In genomic region chr12:89106029-89106733, GRCm38 (mm10) we compare ENCODE assay signal across 8 mouse cellular contexts.
DNase-seq lines count a peak whose midpoint lies in the region; ATAC-seq lines count a peak whose summit lies in the region.
"Had no signal": no experiment of that assay in that cellular context is flagged by ENCODE, and none has a peak within 500 bp of the region (broad histone marks: within the 10 kb centered on the region; RNA-seq: fewer than 3 reads in every experiment).

No protein-coding gene starts in this region.

- H3K4me1 ChIP-seq in limb, embryonic 11.5 days (ENCODE audit: control insufficient read depth, insufficient read depth, low read length) = no peaks in the 10 kb centered on the region
- H3K4me1 ChIP-seq in midbrain, embryonic 15.5 days = peaks cover 13% of the 10 kb centered on the region

- no peak overlapping the region for H3K4me3 ChIP-seq in limb, embryonic 11.5 days (ENCODE audit: low read depth, low read length)
- H3K4me3 ChIP-seq in midbrain, embryonic 15.5 days = peak overlapping the region; percentile 21

- no peaks in the 10 kb centered on the region for H3K36me3 ChIP-seq in limb, embryonic 11.5 days (ENCODE audit: control insufficient read depth, insufficient read depth, low read length)
- H3K36me3 ChIP-seq in midbrain, embryonic 15.5 days (replicated peaks) = no peaks in the 10 kb centered on the region

- H3K27me3 ChIP-seq in limb, embryonic 11.5 days (ENCODE audit: control insufficient read depth, insufficient read depth, low read length) = no peaks in the 10 kb centered on the region
- H3K27me3 ChIP-seq in midbrain, embryonic 15.5 days (replicated peaks) = no peaks in the 10 kb centered on the region

- no peak overlapping the region for H3K9ac ChIP-seq in limb, embryonic 11.5 days (ENCODE audit: low read length)
- H3K9ac ChIP-seq in midbrain, embryonic 15.5 days = peak overlapping the region; percentile 32; the same call in 1 of the 2 replicates

- no peak overlapping the region for H3K27ac ChIP-seq in limb, embryonic 11.5 days (replicated peaks; ENCODE audit: low read depth, low read length)
- peak overlapping the region; percentile 43 for H3K27ac ChIP-seq in midbrain, embryonic 15.5 days
- H3K27ac ChIP-seq: macrophage had no signal

- H3K9me3 ChIP-seq in limb, embryonic 11.5 days (ENCODE audit: control insufficient read depth, low read length) = no peaks in the 10 kb centered on the region
- H3K9me3 ChIP-seq in midbrain, embryonic 15.5 days = no peaks in the 10 kb centered on the region

- peak; percentile 80; the same call in 1 of the 2 replicates for ATAC-seq in limb, embryonic 11.5 days (ENCODE audit: insufficient number of reproducible peaks, low FRiP score, low TSS enrichment, low read depth)
- ATAC-seq in midbrain, embryonic 15.5 days (replicated peaks) = peak; percentile 97

- H3K4me2 ChIP-seq in limb, embryonic 11.5 days (ENCODE audit: low read depth, severe bottlenecking) = no peak overlapping the region
- peak overlapping the region; percentile 50 for H3K4me2 ChIP-seq in midbrain, embryonic 15.5 days

- peak; percentile 82 for DNase-seq in adrenal gland, postnatal 14 days
- DNase-seq in cerebellum, postnatal 4 days (ENCODE audit: low spot score in 2 of 2) = peak; percentile 73 to 91
- DNase-seq in heart, adult 8-10 months (ENCODE audit: low spot score) = peak; percentile 7
- DNase-seq in kidney, adult 9 months = peak; percentile 66
- peak; percentile 77 for DNase-seq in limb, embryonic 11.5 days (ENCODE audit: low spot score)
- peak; percentile 89 for DNase-seq in testis, postnatal 10 days (ENCODE audit: low spot score)

- WGBS in limb, embryonic 11.5 days = 15% methylated on average over 9 of the region's 9 CpGs
- WGBS in midbrain, embryonic 15.5 days = 6% methylated on average over 9 of the region's 9 CpGs

Comparison
In these comparisons a context has a peak if more than half of its experiments do, and no peak if none do; other contexts are left out.
1. DNase-seq: peak in every context shown above with its lines; median percentile 89 in testis, postnatal 10 days; 82 in adrenal gland, postnatal 14 days; 82 in cerebellum, postnatal 4 days; 77 in limb, embryonic 11.5 days; 66 in kidney, adult 9 months; 7 in heart, adult 8-10 months.